Mouse (Mus musculus): Measurements from ENCODE around the gene Car12. TPM values are rescaled to one million over a fixed set of nuclear protein-coding genes. Genes with fewer than 3 reads are reported as not detected.

Car12 gene
- polyA plus RNA-seq, 1 experiment from 2014 or later: 0.39 TPM

DNA sequence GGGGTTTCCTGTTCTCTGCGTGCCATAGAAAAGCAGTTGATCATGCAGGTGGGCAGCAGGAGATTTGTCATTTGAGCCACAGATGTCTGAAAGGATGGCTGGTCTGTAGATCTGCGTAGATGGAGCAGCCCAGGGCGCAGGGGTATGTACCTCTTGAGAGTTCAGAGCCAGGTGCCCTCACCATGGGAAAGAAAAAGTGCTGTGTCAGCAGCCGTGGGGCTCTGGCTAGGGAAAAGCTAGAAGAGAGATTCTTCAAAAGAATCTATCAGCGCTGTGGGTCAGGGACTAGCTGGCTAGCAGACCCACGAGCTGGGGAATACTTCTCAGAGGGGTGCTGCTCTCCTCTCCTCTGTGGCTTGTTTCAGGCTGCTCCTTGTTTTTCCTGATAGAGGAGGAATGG, 27.8 kb upstream of the Car12 start:
- Histone ChIP-seq H3K9ac (no peak overlapping the region), H3K4me2 (no peak overlapping the region), H3K4me1 (replicated peaks) (0 out of 2 replicates have a peak, but pooled peaks cover 4% of the 10 kb centered on the region), H3K9me3 (replicated peaks) (no peaks in the 10 kb centered on the region), H3K4me3 (no peak overlapping the region), H3K36me3 (no peaks in the 10 kb centered on the region), H3K27ac (no peak overlapping the region), H3K27me3 (no peaks in the 10 kb centered on the region)
- no peak for ATAC-seq (replicated peaks; ENCODE audit: insufficient number of reproducible peaks, insufficient read depth, low FRiP score, low read depth)
- WGBS: 74% methylated on average over 6 of the region's 6 CpGs

- H3K36me3 ChIP-seq: no peaks in the 10 kb centered on the region
- ATAC-seq (replicated peaks; ENCODE audit: insufficient number of reproducible peaks, insufficient read depth, low FRiP score, low read depth): no peak
- H3K9me3 ChIP-seq (replicated peaks): no peaks in the 10 kb centered on the region
- H3K4me3 ChIP-seq: no peak overlapping the region
- H3K4me2 ChIP-seq: no peak overlapping the region
- 0 out of 2 replicates have a peak, but pooled peaks cover 3% of the 10 kb centered on the region for H3K27me3 ChIP-seq
- WGBS: 72% methylated on average over 2 of the region's 2 CpGs
- no peak overlapping the region for H3K9ac ChIP-seq
- H3K27ac ChIP-seq: no peak overlapping the region
- H3K4me1 ChIP-seq (replicated peaks): 0 out of 2 replicates have a peak, but pooled peaks cover 4% of the 10 kb centered on the region
Measured at GRCm38 (mm10) chr9:66687713-66688112, 25.8 kb upstream of the Car12 start.

DNA sequence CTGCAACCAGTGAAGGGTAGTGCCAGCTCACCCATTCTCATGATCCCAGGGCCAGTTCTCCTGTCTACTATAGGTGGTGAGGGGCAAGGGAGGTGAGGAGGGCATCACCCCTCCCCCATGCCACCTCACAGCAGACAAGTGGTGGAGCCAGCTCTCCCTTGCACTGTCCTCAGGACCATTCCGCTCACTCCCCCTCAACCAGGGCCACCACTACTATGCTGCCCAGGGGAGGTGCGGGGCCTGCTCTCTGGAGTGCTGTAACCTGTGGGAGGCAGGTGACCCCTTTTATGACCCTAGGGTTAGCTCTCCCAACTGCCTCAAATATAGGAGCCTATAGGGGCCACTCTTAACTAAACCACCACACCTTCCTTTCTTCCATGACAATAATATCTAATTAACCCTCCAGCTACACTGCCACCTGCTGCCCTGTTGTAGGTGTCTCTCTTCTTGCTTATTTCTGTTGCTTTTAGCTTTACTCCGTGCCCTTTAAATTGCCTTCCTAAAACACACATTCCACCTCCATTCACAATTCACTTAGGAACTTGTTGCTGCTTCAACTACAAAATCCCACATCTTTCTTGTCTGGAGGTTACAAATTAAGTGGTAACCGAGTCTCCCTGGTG, 21.7 kb upstream of the Car12 start:
- H3K27me3 ChIP-seq: 0 out of 2 replicates have a peak, but pooled peaks cover 3% of the 10 kb centered on the region
- no peak overlapping the region for H3K4me3 ChIP-seq
- WGBS: 76% methylated on average over 4 of the region's 4 CpGs
- no peak overlapping the region for H3K9ac ChIP-seq
- no peak overlapping the region for H3K27ac ChIP-seq
- ATAC-seq (replicated peaks; ENCODE audit: insufficient number of reproducible peaks, insufficient read depth, low FRiP score, low read depth): no peak
- H3K4me1 ChIP-seq (replicated peaks): 0 out of 2 replicates have a peak, but pooled peaks cover 4% of the 10 kb centered on the region
- no peak overlapping the region for H3K4me2 ChIP-seq
- no peaks in the 10 kb centered on the region for H3K9me3 ChIP-seq (replicated peaks)
- H3K36me3 ChIP-seq: no peaks in the 10 kb centered on the region

- H3K27ac ChIP-seq: no peak overlapping the region
- H3K4me2 ChIP-seq: no peak overlapping the region
- H3K4me1 ChIP-seq (replicated peaks): no peaks in the 10 kb centered on the region
- no peak for ATAC-seq (replicated peaks; ENCODE audit: insufficient number of reproducible peaks, insufficient read depth, low FRiP score, low read depth)
- no peaks in the 10 kb centered on the region for H3K36me3 ChIP-seq
- no peak overlapping the region for H3K9ac ChIP-seq
- H3K4me3 ChIP-seq: no peak overlapping the region
- 70% methylated on average over 7 of the region's 7 CpGs for WGBS
- no peaks in the 10 kb centered on the region for H3K9me3 ChIP-seq (replicated peaks)
- no peaks in the 10 kb centered on the region for H3K27me3 ChIP-seq
Measured at GRCm38 (mm10) chr9:66697355-66698140, 15.9 kb upstream of the Car12 start.

GRCm38 (mm10) chr9:66699748-66700147, 13.7 kb upstream of the Car12 start:
- H3K4me2 ChIP-seq: no peak overlapping the region
- no peak overlapping the region for H3K27ac ChIP-seq
- no peak overlapping the region for H3K4me3 ChIP-seq
- no peak overlapping the region for H3K9ac ChIP-seq
- no peaks in the 10 kb centered on the region for H3K4me1 ChIP-seq (replicated peaks)
- WGBS: 90% methylated on average over 4 of the region's 4 CpGs
- no peaks in the 10 kb centered on the region for H3K27me3 ChIP-seq
- no peak for ATAC-seq (replicated peaks; ENCODE audit: insufficient number of reproducible peaks, insufficient read depth, low FRiP score, low read depth)
- H3K9me3 ChIP-seq (replicated peaks): no peaks in the 10 kb centered on the region
- no peaks in the 10 kb centered on the region for H3K36me3 ChIP-seq

DNA sequence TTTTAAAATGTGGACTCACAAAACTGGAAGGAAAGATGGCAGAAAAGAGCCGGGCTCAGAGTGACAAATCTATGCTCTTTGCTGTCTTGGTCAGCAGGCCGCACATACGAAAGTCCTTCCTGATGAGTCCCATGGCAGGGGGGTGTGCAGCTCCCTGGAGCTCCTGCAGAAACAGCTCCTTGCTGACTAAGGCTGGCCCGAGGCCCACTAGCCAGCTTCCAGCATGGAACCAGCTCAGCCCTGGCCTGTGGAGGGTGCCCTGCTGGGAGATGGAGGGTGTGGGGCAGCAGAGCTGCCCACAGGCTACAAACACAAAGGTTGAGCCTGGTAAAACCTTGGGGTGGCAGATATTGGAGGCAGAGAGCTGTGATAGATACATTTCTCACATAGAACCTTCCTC, 10.5 kb upstream of the Car12 start:
- no peaks in the 10 kb centered on the region for H3K36me3 ChIP-seq
- H3K9me3 ChIP-seq (replicated peaks): no peaks in the 10 kb centered on the region
- 74% methylated on average over 4 of the region's 4 CpGs for WGBS
- H3K4me2 ChIP-seq: no peak overlapping the region
- H3K9ac ChIP-seq: no peak overlapping the region
- H3K27ac ChIP-seq: no peak overlapping the region
- peaks cover 5% of the 10 kb centered on the region for H3K4me1 ChIP-seq (replicated peaks)
- no peaks in the 10 kb centered on the region for H3K27me3 ChIP-seq
- ATAC-seq (replicated peaks; ENCODE audit: insufficient number of reproducible peaks, insufficient read depth, low FRiP score, low read depth): no peak
- H3K4me3 ChIP-seq: no peak overlapping the region

DNA sequence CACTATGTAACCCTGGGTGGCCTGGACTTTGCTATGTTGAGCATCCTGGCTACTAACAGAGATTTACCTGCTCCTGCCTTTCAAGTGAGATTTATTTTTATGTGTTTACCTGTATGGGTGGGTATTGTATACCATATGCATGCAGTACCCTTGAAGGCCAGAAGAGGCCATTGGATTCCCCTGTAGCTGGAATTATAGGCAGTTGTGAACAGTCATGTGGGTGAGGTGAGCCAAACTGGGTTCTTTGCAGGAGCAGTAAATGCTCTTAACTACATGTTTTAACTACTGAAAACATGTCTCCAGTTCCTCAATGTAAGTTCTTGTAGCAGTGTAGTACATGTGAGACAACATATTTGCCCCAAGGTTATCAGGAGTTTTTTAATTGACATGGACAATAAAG, 8.1 kb upstream of the Car12 start:
- H3K27ac ChIP-seq: no peak overlapping the region
- H3K9ac ChIP-seq: no peak overlapping the region
- no peaks in the 10 kb centered on the region for H3K9me3 ChIP-seq (replicated peaks)
- no peaks in the 10 kb centered on the region for H3K27me3 ChIP-seq
- H3K36me3 ChIP-seq: no peaks in the 10 kb centered on the region
- no peak overlapping the region for H3K4me2 ChIP-seq
- H3K4me3 ChIP-seq: no peak overlapping the region
- H3K4me1 ChIP-seq (replicated peaks): peaks cover 9% of the 10 kb centered on the region
- no peak for ATAC-seq (replicated peaks; ENCODE audit: insufficient number of reproducible peaks, insufficient read depth, low FRiP score, low read depth)

DNA sequence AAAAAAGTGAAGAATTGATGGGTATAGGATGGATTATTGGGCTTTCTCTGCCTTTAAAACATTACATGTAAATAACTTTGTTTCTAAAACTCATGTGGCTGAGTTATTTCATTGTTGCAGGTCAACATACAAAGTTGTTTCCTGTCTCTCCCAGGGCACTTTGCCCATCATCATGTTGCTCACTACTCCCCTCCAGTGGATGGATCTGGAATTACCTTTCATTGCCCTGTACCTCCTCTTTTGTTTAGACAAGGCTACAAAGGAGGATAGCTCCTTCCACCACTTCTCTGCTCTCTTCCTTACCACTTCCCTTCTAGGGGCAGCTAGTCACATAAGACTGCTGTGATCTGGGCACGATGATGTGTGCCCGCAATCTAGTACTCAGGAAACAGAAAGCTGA, 7.7 kb upstream of the Car12 start:
- H3K4me1 ChIP-seq (replicated peaks): peaks cover 9% of the 10 kb centered on the region
- H3K9me3 ChIP-seq (replicated peaks): no peaks in the 10 kb centered on the region
- no peaks in the 10 kb centered on the region for H3K36me3 ChIP-seq
- no peak for ATAC-seq (replicated peaks; ENCODE audit: insufficient number of reproducible peaks, insufficient read depth, low FRiP score, low read depth)
- no peak overlapping the region for H3K9ac ChIP-seq
- no peak overlapping the region for H3K27ac ChIP-seq
- H3K4me3 ChIP-seq: no peak overlapping the region
- WGBS: 42% methylated on average over 2 of the region's 2 CpGs
- H3K27me3 ChIP-seq: 0 out of 2 replicates have a peak, but pooled peaks cover 3% of the 10 kb centered on the region
- H3K4me2 ChIP-seq: no peak overlapping the region

DNA sequence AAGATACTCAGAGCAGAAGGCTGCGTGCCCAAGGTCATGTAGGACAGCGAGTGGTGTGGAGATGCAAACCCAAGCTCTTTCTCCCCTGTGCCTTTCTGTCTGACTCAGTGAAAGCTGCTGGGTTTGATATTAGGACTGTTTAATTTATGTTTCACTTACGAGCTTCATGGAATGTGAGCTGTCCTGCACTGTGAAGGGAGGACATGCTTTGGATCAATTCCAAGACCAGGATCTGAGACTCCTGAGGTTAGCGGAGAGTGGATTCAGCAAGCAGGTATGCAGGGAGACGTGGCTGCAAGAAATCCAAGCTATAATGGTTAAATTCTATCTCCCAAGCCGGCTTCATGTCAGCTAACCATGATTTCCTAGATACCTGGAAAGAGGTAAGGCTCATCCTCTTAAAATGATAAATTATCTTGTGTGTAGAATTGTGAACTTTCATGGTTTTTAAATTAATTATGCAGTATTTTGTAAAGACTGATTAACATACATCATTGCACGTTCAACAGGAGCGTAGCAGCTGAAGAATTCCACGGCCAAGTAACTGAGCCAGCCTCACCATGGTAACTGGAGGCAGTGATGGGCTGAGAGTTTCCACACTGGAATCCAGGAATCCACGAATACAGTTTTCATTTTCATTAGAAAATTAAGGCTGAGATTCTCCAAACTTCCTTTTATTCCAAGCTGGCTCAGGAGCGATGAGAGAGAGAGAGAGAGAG, 5.3 kb upstream of the Car12 start:
- Histone ChIP-seq H3K4me2 (no peak overlapping the region), H3K4me1 (replicated peaks) (peaks cover 10% of the 10 kb centered on the region), H3K9me3 (replicated peaks) (no peaks in the 10 kb centered on the region), H3K4me3 (no peak overlapping the region), H3K27ac (no peak overlapping the region), H3K27me3 (peaks cover 16% of the 10 kb centered on the region; the same call in 1 of the 2 replicates), H3K36me3 (no peaks in the 10 kb centered on the region), H3K9ac (no peak overlapping the region)
- 52% methylated on average over 11 of the region's 11 CpGs for WGBS
- no peak for ATAC-seq (replicated peaks; ENCODE audit: insufficient number of reproducible peaks, insufficient read depth, low FRiP score, low read depth)

- Histone ChIP-seq H3K9ac (no peak overlapping the region), H3K36me3 (no peaks in the 10 kb centered on the region), H3K27me3 (peaks cover 19% of the 10 kb centered on the region; the same call in 1 of the 2 replicates), H3K9me3 (replicated peaks) (no peaks in the 10 kb centered on the region), H3K4me3 (no peak overlapping the region), H3K4me1 (replicated peaks) (peaks cover 18% of the 10 kb centered on the region), H3K4me2 (no peak overlapping the region), H3K27ac (no peak overlapping the region)
- WGBS: 51% methylated on average over 12 of the region's 12 CpGs
- ATAC-seq (replicated peaks; ENCODE audit: insufficient number of reproducible peaks, insufficient read depth, low FRiP score, low read depth): no peak
Measured at GRCm38 (mm10) chr9:66708816-66709555, 4.5 kb upstream of the Car12 start.

GRCm38 (mm10) chr9:66710626-66711025, 2.9 kb upstream of the Car12 start:
- H3K9ac ChIP-seq: no peak overlapping the region
- ATAC-seq (replicated peaks; ENCODE audit: insufficient number of reproducible peaks, insufficient read depth, low FRiP score, low read depth): no peak
- H3K27me3 ChIP-seq: peaks cover 32% of the 10 kb centered on the region
- 70% methylated on average over 6 of the region's 6 CpGs for WGBS
- no peaks in the 10 kb centered on the region for H3K9me3 ChIP-seq (replicated peaks)
- H3K4me2 ChIP-seq: no peak overlapping the region
- H3K27ac ChIP-seq: no peak overlapping the region
- H3K36me3 ChIP-seq: no peaks in the 10 kb centered on the region
- no peak overlapping the region for H3K4me3 ChIP-seq
- H3K4me1 ChIP-seq (replicated peaks): peaks cover 23% of the 10 kb centered on the region

All from heart, embryonic 15.5 days (tissue).